Mouse (Mus musculus): ENCODE measurements around the gene Tbc1d10a. TPM values are rescaled to one million over a fixed set of nuclear protein-coding genes. Genes with fewer than 3 reads are reported as not detected.

The Tbc1d10a gene
- total RNA-seq, 2 experiments from 2014 or later, result 8.6 to 11.2 TPM

DNA sequence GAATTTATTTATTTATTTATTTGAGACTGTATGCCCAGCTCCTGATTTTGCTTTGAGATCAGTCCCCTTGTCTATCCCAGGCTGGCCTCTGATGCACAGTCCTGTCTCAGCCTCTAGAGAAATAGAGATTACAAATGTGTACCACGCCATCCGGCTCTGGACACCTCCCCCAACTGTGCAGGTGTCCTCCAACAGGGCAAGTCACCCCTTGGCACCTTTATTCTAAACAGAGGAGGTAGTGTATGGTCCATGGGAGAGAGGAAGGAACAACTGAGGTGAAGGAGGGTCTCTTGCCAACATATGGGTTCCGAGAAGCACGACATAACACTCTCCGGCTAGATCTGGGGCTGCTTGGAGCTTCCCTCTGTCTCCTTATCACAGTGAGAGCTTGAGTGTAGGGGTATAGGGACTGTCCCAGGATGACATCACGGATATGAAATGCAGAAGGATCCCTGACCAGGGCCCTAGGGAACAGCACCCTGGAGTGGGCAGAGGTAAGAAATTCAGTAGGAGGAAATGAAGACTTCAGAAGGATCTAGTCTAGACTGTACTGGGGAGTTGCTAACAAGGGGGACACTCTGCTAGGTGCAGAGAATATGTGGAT is 48.6 kb downstream of the Tbc1d10a start:
- intact Hi-C loops (cut with DNase I), result no loop called here
- DNase-seq, result no peak

DNA sequence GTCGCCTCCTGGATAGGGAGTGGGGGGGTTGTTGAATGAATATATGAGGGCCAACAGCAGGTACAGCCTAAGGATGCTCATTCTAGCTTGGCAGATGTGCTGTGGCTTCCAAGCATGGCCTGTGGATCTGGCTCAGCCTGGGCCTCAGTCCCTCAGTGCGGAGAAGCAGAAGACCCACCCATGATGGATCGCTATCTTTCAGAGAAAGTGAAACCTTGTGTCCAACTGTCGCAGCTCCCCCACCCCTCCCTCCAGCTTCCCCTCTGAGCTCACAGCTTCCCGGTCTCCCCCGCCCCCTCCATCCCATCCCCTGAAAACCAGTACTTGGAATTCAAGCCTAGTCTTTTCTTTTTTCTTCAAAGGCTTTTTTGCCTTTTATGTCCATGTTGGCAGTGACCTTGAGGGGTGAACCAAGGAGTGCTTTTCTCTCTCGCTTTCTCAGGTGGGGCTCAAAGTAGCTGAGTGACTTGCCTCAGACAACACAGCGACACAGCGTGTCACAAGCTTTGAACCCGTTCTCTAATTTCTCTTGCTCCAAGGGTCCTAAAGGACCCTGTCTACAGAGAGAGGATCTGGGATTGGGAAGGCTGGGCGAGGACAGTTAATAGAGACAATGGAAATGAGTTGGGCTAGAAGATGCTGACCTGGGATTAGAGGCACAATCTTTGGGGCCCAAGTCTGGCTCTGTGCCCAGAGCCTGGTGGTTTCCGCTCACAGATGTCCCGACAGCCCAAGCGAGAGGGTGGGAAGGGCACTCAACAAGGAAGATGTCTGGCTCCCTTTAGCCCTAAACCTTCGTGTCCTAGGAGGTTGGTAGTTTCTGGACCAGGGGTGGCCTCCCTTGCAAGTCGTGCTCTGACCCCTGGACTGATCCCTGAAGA is 49.3 kb downstream of the Tbc1d10a start, which contains the start of gene Osm:
TSS of gene Osm (plus strand) at position 756 of the 881 bp plus-strand sequence.
- intact Hi-C loops (cut with DNase I), result no loop called here
- peak; percentile 41 to 45 for DNase-seq

DNA sequence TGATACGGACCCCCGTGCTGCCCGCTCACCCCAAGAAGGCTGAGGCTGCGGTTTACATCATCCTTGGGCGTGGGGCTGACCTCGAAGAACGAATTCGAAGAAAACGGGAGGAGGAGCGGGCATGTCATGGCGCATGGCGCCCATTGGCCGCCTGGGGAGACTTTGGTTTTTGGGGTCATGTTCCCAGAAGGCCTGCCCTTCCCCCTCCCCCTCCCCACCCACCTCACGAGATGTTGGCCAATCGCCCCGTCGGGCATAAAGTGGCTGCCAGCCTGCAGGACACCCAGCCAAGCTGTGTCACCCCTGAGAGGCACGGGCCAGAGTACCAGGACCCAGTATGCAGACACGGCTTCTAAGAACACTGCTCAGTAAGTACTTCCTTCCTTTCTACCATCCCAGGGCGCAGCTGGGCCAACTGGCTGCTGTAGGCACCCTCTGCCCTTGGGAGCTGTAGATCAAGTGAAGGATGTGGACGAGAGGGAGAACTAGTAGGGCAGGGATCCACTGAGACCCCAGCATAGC is 50.0 kb downstream of the Tbc1d10a start:
- intact Hi-C loops (cut with DNase I), result no loop called here

DNA sequence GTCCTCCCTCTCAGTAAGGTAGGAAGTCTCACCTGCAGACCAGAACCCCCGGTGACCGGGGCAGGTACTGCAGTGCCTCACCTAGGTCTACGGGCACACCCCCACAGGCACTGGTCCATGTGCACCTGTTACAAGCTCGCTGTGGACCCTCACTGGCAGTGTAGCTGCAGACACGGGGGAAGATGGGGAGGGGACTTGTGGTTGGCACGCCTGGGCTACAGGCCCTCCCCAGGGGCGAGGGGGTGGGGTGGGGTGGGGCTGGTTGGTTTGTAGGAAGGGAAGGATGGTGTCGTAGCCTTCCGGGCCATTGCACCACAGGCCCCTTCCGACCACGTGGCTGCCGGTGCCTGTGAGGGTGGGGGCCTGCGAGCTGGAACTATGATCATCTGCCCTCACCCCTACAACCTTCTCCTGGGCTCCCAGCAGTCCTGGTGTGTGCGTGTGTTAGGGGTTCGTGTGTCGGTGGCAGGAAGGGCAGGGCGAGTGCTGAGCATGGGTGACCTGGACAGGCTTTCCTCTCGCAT is 50.9 kb downstream of the Tbc1d10a start:
- intact Hi-C loops (cut with DNase I), result no loop called here
- no peak for DNase-seq

More for the DNA sequence above, 50.0 kb downstream of the Tbc1d10a start:
- DNase-seq, result no peak

DNA sequence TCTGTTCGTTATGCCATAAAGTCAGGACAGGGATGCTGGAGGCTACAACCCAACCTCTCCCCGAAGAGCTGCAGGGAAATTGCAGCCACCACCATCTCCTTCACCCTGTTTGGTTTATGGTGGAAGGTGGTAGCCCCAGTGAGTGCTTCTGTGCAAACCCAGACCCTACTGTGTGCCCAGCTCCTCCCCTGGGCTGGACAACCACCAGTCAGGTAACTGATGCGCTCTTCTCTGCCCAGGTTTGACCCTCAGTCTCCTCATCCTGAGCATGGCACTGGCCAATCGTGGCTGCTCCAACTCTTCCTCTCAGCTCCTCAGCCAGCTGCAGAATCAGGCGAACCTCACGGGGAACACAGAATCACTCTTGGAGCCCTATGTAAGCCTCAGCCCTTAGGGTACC is 51.6 kb downstream of the Tbc1d10a start:
- DNase-seq, result no peak
- intact Hi-C loops (cut with DNase I), result no loop called here

DNA sequence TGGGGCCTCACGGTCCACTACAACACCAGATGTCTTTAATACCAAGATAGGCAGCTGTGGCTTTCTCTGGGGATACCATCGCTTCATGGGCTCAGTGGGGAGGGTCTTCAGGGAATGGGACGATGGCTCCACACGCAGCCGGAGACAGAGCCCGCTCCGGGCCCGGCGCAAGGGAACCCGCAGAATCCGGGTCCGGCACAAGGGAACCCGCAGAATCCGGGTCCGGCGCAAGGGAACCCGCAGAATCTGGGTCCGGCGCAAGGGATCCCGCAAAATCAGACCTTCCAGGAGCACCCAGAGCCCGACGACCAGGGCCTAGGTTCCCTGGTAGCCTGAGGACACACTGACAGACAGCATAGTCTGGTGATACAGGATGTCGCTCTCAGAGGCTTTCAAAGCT is 53.1 kb downstream of the Tbc1d10a start:
- DNase-seq, result no peak
- intact Hi-C loops (cut with DNase I), result no loop called here

DNA sequence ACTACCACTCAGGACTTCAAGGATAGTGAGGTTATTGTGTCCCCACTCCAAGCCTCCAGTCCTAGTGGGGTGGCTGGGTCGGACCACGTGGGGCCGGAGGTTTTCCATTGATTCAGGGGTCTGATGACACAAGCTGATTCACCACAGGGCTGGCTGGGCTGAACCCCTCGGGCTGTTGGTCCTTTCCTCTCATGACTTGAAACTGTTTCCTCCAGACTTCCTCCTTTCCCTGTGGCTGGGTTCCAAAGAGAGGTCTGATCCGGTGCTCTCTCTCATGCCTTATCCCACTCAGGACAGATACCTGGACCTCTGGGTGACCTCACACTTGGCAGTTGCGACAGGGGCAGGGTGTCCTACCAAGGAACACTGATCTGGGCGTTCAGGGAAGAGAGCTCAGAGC is 53.6 kb downstream of the Tbc1d10a start:
- DNase-seq, result no peak
- intact Hi-C loops (cut with DNase I), result no loop called here

DNA sequence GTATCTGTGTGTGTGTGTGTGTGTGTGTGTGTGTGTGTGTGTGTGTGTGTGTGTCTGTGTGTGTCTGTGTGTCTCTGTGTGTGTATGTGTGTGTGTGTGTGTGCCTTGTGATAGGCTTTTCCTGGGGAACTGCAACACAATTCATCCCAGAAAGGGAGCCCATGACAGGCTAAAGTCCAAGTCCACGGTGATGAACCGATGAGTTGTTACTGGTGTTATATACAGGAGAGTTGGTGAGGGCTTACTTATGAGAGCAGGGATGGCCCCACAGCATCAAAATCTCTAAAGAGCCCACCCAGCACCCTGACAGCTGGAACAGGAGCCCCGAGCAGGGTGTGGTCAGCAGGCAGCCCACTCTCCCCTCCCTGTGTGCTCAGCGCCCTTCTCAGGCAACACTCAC is 54.6 kb downstream of the Tbc1d10a start:
- no peak for DNase-seq
- intact Hi-C loops (cut with DNase I), result no loop called here

DNA sequence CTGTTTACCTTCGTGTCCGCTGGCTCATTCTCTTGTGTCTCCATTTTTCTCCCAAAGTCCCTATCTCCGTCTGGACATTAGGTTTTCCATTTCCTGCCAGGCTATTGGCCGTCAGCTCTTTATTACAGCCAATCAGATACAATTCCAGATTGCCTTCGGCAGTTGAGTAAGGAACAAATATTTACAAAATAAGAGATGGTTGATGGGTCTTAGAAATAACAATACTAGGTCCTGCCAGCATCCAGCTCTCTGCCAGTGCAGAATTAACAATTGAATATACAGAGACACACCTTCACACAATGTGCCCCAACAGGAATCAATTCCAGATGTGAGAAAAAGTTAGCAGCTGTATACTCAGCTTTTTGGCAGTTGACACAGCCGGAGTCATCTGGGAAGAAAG is 59.5 kb downstream of the Tbc1d10a start:
- no peak for DNase-seq
- intact Hi-C loops (cut with DNase I), result no loop called here

DNA sequence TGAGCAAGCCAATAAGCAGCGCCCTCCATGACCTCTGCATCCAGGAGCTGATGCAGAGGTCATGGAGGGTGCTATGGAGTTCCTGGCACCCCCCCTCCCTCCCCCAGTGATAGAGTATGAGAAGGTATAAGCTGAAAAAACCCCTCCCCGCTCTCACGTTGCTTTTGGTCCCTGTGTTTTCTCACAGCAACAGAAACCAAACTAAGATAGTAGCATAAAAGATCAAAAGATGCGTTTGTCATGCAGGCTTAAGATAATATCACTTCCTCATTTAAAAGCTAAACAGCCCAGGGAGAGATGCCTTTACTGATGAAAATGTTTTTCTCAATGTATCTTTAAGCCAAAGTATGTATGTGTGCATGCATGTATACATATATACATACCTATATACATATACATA is 60.0 kb downstream of the Tbc1d10a start:
- DNase-seq, result no peak
- intact Hi-C loops (cut with DNase I), result no loop called here

DNA sequence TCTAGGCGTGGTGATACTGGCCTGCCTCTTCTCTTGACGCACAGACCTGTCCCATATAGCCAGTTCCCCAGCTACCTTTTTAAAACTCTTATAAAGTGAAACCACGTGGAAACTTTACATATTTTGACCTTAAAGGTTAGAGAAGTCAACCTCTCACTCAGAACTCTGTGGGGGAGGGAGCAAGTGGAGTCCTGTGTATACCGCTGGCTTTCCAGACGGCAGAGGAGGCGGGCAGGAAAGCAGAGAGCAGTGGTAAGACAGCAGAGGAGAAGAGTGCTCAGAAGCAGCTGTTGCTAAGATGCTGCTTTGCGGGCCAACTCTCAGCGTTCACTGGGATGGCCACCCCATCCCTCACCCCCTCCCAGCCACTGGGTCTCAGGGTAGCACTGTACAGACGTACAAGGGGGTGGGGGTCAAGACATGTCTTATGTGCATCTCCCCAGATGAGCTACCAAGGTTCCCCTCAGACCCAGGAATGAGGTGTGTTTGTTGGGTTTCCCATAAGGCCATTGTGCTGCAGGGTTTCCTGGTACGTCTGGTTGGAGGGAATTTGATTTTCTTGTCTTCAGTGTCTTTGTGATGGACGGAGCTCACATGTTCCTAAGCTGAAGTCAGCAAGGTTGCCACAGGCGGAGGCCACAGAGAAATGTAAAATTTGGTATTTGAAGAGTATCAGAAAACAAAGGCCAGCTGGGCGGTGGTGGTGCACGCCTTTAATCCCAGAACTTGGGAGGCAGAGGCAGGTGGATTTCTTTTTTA is 60.8 kb downstream of the Tbc1d10a start:
- intact Hi-C loops (cut with DNase I), result no loop called here
- no peak for DNase-seq

DNA sequence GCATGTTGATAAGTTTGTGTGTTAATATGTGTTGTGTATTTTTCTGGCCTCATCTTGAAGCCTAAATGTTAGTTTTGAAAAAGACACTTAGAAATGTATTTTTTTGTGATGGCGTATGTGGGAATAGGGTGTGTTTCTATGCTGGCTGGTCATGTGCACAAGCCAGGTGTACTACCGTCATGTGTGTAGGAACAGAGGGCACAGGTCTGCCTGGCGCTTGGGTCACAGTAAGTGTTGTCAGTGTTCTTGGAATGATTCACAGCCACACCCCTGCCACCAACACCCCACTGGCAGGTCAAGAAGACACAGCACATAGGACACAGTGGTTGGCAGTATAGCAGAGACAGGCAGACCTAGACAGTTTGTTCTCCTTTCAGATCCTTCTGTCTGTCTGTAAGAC is 62.6 kb downstream of the Tbc1d10a start:
- no peak for DNase-seq
- intact Hi-C loops (cut with DNase I), result no loop called here

DNA sequence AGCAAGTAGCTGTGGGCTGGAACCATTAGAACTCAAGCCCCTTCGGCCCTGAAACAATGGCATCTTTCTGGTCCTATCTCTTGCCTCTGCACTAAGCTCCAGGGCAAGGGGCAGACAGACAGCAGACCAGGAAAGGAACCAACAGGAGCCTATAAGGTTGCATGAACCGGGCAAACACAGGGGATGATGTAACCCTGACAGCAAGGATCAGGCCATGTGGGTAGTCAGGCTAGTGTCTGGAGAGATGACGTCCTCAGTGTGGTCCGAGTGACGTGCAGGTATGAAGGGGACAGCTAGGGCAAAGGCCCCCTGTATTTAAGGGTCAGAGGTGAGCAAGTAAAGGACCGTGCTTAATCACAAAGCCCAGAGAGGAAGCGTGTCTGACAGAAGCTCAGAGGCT is 63.7 kb downstream of the Tbc1d10a start:
- DNase-seq, result no peak
- intact Hi-C loops (cut with DNase I), result no loop called here

DNA sequence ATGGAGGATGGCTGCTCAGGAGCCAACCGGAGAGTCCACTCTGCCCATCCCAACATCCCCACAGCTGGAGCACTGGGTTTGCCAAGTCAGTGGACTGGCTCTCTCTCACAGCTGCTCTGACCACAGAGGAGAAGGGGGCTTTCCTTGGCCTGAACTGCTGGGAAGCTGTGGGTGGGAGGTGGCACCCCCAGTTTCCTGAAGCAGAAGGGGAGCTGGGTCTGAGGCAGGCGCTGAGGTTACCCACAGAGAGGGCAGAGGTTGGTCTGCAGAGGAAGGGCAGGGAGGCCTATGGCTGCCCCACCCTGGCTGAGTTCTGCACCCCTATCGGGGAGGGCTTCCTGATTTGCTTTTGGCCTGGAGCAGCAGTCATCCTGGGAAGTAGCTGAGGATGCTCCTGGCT is 64.8 kb downstream of the Tbc1d10a start:
- no peak for DNase-seq
- intact Hi-C loops (cut with DNase I), result no loop called here

DNA sequence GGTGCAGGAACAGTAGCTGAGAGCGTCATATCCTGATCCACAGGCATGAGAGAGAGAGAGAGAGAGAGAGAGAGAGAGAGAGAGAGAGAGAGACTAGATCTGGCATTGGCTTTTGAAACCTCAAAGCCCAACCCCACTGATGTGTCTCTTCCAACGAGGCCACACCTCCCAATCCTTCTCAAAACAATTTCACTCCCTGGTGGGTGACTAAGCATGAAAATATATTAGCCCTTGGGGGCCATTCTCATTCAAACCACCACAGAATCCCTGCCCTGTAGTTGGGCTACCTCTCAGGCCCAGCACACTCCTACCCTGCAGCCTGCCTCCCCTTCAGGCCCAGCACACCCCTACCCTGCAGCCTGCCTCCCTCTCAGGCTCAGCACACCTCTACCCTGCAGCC is 66.3 kb downstream of the Tbc1d10a start:
- intact Hi-C loops (cut with DNase I), result no loop called here
- no peak for DNase-seq

DNA sequence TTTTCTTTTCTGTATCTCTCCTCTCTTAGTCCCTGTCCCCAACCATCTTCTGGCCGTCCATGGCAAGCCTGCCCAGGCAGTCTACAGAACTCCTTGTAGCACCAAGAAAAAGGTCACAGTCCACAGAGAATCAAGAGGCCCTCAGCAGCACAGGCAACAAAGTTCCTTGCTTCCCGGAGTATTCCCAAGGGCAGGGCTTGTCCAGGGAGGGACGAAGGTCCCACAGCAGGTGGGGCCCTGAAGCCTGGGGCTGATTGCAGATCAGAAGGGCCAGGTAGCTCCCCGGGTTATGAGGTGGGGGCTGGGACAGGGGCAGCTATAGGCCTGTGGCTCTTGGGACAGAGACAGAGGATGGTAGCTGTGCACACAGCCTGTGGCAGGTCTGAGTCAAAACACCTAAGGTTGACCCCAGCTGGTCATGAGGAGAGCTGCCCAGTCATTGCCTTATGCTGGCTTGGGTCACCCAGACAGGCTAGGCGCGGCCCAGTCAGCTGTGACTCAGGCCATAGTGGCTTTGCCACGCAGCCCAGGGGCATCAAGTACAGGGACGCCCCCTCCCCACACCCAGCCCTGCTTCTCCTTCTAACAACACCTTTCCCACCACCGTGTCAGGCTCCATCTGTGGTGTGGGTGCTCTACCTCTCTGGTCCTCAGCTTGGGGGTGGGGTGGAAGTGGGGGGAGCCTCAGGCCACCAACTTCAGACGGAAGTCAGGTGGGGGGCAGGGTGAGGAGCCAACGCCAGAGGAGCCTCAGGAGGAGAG is 70.4 kb downstream of the Tbc1d10a start, which contains the start of gene Lif:
TSS of gene Lif (plus strand) at position 712 of the 762 bp plus-strand sequence.
- no peak for DNase-seq
- intact Hi-C loops (cut with DNase I), result loop anchor here (5.0 kb wide), 1 partner anchor 70 kb away; no protein-coding TSS in a partner anchor

DNA sequence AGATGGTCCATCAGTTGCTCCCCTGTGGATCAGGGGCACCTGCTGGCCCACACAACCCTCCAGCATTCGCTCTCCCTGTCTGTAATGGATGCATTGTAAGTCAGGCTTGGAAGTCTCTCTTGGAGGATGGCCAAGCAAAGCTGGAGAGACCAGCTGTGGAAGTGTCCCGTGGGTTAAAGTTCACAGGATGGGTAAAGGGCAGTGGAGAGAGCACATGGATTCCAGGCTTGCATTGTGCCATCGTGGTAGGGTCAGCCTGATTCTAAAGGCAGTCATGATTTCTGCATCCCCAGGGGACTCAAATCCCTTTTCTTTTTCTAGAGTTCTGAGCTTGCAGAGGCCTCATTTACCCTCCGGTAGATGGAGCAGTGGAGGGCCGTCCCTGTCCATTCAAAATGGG is 71.2 kb downstream of the Tbc1d10a start:
- DNase-seq, result no peak
- intact Hi-C loops (cut with DNase I), result loop anchor here (1.0 to 5.0 kb wide), 2 partner anchors 37 to 70 kb away; no protein-coding TSS in a partner anchor

DNA sequence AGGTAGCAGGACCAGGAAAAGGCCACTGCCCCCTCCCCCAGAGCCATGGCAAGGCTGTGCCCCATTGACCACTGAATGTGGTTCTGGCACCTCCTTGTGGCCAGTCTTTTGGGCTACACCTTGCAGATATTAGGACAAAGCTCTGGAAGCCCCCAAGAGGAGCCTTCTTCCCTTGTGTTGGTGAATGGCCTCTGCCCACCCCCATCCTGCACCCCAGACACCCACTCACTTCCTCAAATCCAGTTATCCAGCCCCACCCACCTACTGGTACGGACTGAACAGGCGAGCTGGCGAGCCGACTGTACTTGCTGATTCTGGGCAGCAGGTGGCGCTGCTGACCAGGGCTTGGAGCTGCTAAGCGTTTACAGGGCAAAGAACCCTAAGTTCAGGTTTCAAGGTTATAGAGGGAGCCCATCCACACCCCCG is 72.1 kb downstream of the Tbc1d10a start:
- DNase-seq, result peak; percentile 91
- intact Hi-C loops (cut with DNase I), result loop anchor here (1.0 to 5.0 kb wide), 3 partner anchors 38 to 164 kb away; no protein-coding TSS in a partner anchor

DNA sequence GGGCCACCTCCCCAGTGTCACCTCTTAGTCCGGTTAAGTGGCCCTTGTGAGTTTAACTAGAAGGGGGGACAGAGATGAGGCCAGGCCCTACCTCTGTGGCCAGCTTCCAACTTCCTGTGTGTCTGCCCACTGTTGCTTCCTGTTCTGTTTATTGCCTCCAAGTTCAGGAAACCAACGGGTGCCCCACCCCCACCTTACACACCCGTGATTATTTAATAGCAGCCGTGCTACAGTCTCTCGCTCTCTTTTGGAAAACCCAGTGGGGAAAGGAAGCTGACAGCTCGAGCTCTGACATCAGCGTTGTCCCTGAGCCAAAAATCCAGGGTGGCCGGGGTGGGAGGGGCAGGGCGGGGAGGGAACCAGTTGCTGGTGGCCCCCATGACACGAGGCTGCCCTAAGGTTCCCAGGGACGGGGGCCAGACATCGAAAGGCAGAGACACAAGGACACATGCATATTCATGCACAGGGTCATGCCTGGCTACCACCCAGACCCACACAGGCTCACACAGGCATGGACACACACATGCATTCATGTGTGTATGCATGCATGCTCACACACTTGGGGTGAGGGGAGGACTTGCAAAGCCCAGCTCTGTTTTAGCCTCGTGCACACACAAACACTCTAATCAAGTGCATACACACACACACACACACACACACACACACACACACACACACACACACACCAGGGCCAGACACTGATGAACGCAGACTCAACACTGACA is 74.0 kb downstream of the Tbc1d10a start:
- DNase-seq, result peak; percentile 47 to 62

More for the DNA sequence above, 74.0 kb downstream of the Tbc1d10a start:
- intact Hi-C loops (cut with DNase I), result no loop called here

All from heart, postnatal 36 days (tissue).